ENCODE assay signal across 6 mouse cellular contexts in the genomic region with DNA sequence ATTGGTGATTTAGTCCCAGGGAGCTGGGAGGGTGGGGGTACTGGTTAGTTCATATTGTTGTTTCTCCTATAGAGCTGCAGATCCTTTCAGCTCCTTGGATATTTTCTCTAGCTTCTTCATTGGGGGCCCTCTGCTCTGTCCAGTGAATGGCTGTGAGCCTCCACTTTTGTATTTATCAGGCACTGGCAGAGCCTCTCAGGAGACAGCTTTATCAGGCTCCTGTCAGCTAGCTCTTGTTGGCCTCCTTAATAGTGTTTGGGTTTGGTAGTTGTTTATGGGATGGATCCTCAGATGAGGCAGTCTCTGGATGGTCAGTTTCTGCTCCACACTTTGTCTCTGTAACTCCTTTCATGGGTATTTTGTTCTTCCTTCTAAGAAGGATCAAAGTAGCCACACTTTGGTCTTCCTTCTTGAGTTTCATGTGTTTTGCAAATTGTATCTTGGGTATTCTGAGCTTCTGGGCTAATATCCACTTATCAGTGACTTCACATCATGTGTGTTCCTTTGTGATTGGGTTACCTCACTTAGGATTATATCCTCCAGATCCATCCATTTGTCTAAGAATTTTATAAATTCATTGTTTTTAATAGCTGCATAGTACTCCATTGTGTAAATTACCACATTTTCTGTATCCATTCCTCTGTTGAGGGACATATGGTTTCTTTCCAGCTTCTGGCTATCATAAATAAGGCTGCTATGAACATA.
DNase-seq lines count a peak whose midpoint lies in the region; ATAC-seq and TF ChIP-seq lines count a peak whose summit lies in the region.
"Not testable (repeated sequence)": the region's sequence is repeated elsewhere in the genome, so short reads cannot be mapped to it uniquely, and the experiment has no call there.

No protein-coding gene starts in this region.

- H3K9ac ChIP-seq in forebrain, embryonic 15.5 days (replicated peaks); liver, embryonic 11.5 days (ENCODE audit: low read depth, low read length); liver, embryonic 15.5 days; liver, postnatal 0 days (replicated peaks): not testable (repeated sequence)
- 0 out of 2 replicates have a peak overlapping the region, but pooled peaks have one; percentile 6 for H3K9ac ChIP-seq in liver, embryonic 13.5 days

- H3K36me3 ChIP-seq in forebrain, embryonic 15.5 days; liver, embryonic 11.5 days (ENCODE audit: control insufficient read depth, insufficient read depth, low read length); liver, embryonic 13.5 days; liver, embryonic 15.5 days (replicated peaks); liver, postnatal 0 days (replicated peaks; ENCODE audit: insufficient read depth, low read length): not testable (repeated sequence)

- not testable (repeated sequence) for TF ChIP-seq EP300 in liver, postnatal 0 days (IDR thresholded peaks at IDR 0.05; ENCODE audit: low read depth)

- H3K4me2 ChIP-seq in forebrain, embryonic 15.5 days (replicated peaks); liver, embryonic 11.5 days; liver, postnatal 0 days (ENCODE audit: low read depth, low read length): not testable (repeated sequence)
- H3K4me2 ChIP-seq in liver, embryonic 13.5 days = 0 out of 2 replicates have a peak overlapping the region, but pooled peaks have one; percentile 24
- H3K4me2 ChIP-seq in liver, embryonic 15.5 days = peak overlapping the region; percentile 41

- not testable (repeated sequence) for H3K4me3 ChIP-seq in forebrain, embryonic 15.5 days; liver, embryonic 11.5 days (ENCODE audit: low read depth, low read length); liver, embryonic 13.5 days (replicated peaks); liver, embryonic 15.5 days (replicated peaks); liver, postnatal 0 days (ENCODE audit: low read depth, low read length)

- TF ChIP-seq CTCF in liver, postnatal 0 days (IDR thresholded peaks at IDR 0.05; ENCODE audit: low read depth) = not testable (repeated sequence)

- DNase-seq in c-Kit-positive CD71-positive TER-119-negative erythroid progenitor cells, embryonic 14.5 days (ENCODE audit: low read depth) = peak; percentile 20
- DNase-seq in liver, embryonic 11.5 days (ENCODE audit: low spot score); liver, postnatal 0 days: not testable (repeated sequence)
- DNase-seq in liver, embryonic 13.5 days = peak; percentile 61

- not testable (repeated sequence) for H3K27me3 ChIP-seq in forebrain, embryonic 15.5 days; liver, embryonic 11.5 days (replicated peaks; ENCODE audit: control insufficient read depth, insufficient read depth, low read length); liver, embryonic 13.5 days; liver, embryonic 15.5 days; liver, postnatal 0 days (ENCODE audit: insufficient read depth, low read length)

- not testable (repeated sequence) for H3K9me3 ChIP-seq in forebrain, embryonic 15.5 days; liver, embryonic 11.5 days (ENCODE audit: control insufficient read depth, low read length); liver, embryonic 13.5 days (replicated peaks); liver, embryonic 15.5 days (replicated peaks); liver, postnatal 0 days (ENCODE audit: low read length)

- not testable (repeated sequence) for ATAC-seq in forebrain, embryonic 15.5 days (replicated peaks)
- peak; percentile 84 for ATAC-seq in liver, embryonic 11.5 days (replicated peaks; ENCODE audit: low FRiP score)
- peak; percentile 93 for ATAC-seq in liver, embryonic 13.5 days (ENCODE audit: low read depth)
- peak; percentile 93 for ATAC-seq in liver, embryonic 15.5 days (ENCODE audit: insufficient read depth)
- peak; percentile 33 for ATAC-seq in liver, postnatal 0 days

- peaks cover 30% of the 10 kb centered on the region for H3K4me1 ChIP-seq in forebrain, embryonic 15.5 days
- not testable (repeated sequence) for H3K4me1 ChIP-seq in liver, embryonic 11.5 days (replicated peaks; ENCODE audit: control insufficient read depth, insufficient read depth, low read length); liver, postnatal 0 days (ENCODE audit: insufficient read depth)
- H3K4me1 ChIP-seq in liver, embryonic 13.5 days (replicated peaks) = peaks cover 33% of the 10 kb centered on the region
- peaks cover 32% of the 10 kb centered on the region for H3K4me1 ChIP-seq in liver, embryonic 15.5 days (replicated peaks)

- 0 out of 2 replicates have a peak overlapping the region, but pooled peaks have one; percentile 19 for H3K27ac ChIP-seq in forebrain, embryonic 15.5 days (replicated peaks)
- H3K27ac ChIP-seq in liver, embryonic 11.5 days (ENCODE audit: low read depth, low read length) = peak overlapping the region; percentile 19; the same call in 1 of the 2 replicates
- H3K27ac ChIP-seq in liver, embryonic 13.5 days = peak overlapping the region; percentile 81
- peak overlapping the region; percentile 78 for H3K27ac ChIP-seq in liver, embryonic 15.5 days (replicated peaks)
- not testable (repeated sequence) for H3K27ac ChIP-seq in liver, postnatal 0 days (ENCODE audit: low read depth)
